Mouse (Mus musculus): ENCODE results near the gene Zfp36. TPM values are rescaled to one million over a fixed set of nuclear protein-coding genes. Genes with fewer than 3 reads are reported as not detected.

Zfp36 gene
- polyA plus RNA-seq, 1 experiment from 2014 or later: 10.9 TPM

GRCm38 (mm10) chr7:28344637-28345036 is 35.4 kb downstream of the Zfp36 start:
- no peaks in the 10 kb centered on the region for H3K27me3 ChIP-seq (ENCODE audit: control insufficient read depth, insufficient read depth, low read length)
- no peak overlapping the region for H3K27ac ChIP-seq (ENCODE audit: low read depth, low read length)
- no peak overlapping the region for H3K4me2 ChIP-seq
- WGBS (ENCODE audit: insufficient replicate concordance): 11% methylated on average over 4 of the region's 4 CpGs
- H3K36me3 ChIP-seq (ENCODE audit: control insufficient read depth, insufficient read depth, low read length): no peaks in the 10 kb centered on the region
- no peak overlapping the region for H3K4me3 ChIP-seq (ENCODE audit: low read depth, low read length)
- no peak for ATAC-seq (replicated peaks; ENCODE audit: insufficient number of reproducible peaks, low FRiP score, low TSS enrichment)
- no peaks in the 10 kb centered on the region for H3K9me3 ChIP-seq (replicated peaks; ENCODE audit: control insufficient read depth, low read length)
- H3K9ac ChIP-seq (ENCODE audit: low read depth, low read length): no peak overlapping the region
- peaks cover under 1% of the 10 kb centered on the region; the same call in 1 of the 2 replicates for H3K4me1 ChIP-seq (ENCODE audit: control insufficient read depth, insufficient read depth, low read length)

- Histone ChIP-seq H3K36me3 (ENCODE audit: control insufficient read depth, insufficient read depth, low read length) (no peaks in the 10 kb centered on the region), H3K9ac (ENCODE audit: low read depth, low read length) (no peak overlapping the region), H3K27me3 (ENCODE audit: control insufficient read depth, insufficient read depth, low read length) (no peaks in the 10 kb centered on the region), H3K4me2 (no peak overlapping the region), H3K9me3 (replicated peaks; ENCODE audit: control insufficient read depth, low read length) (no peaks in the 10 kb centered on the region), H3K27ac (ENCODE audit: low read depth, low read length) (no peak overlapping the region), H3K4me3 (ENCODE audit: low read depth, low read length) (no peak overlapping the region), H3K4me1 (ENCODE audit: control insufficient read depth, insufficient read depth, low read length) (peaks cover 11% of the 10 kb centered on the region; the same call in 1 of the 2 replicates)
- 38% methylated on average over 7 of the region's 7 CpGs for WGBS (ENCODE audit: insufficient replicate concordance)
- ATAC-seq (replicated peaks; ENCODE audit: insufficient number of reproducible peaks, low FRiP score, low TSS enrichment): no peak
Observed at GRCm38 (mm10) chr7:28341381-28341780, 38.7 kb downstream of the Zfp36 start.

GRCm38 (mm10) chr7:28339213-28339917 is 40.7 kb downstream of the Zfp36 start:
- no peaks in the 10 kb centered on the region for H3K27me3 ChIP-seq (ENCODE audit: control insufficient read depth, insufficient read depth, low read length)
- H3K4me2 ChIP-seq: peak overlapping the region; percentile 92
- no peaks in the 10 kb centered on the region for H3K9me3 ChIP-seq (replicated peaks; ENCODE audit: control insufficient read depth, low read length)
- peak overlapping the region; percentile 80 for H3K4me3 ChIP-seq (ENCODE audit: low read depth, low read length)
- peak overlapping the region; percentile 90 for H3K27ac ChIP-seq (ENCODE audit: low read depth, low read length)
- 78% methylated on average over 19 of the region's 19 CpGs for WGBS (ENCODE audit: insufficient replicate concordance)
- peaks cover 11% of the 10 kb centered on the region; the same call in 1 of the 2 replicates for H3K4me1 ChIP-seq (ENCODE audit: control insufficient read depth, insufficient read depth, low read length)
- H3K9ac ChIP-seq (ENCODE audit: low read depth, low read length): peak overlapping the region; percentile 87; the same call in 1 of the 2 replicates
- ATAC-seq (replicated peaks; ENCODE audit: insufficient number of reproducible peaks, low FRiP score, low TSS enrichment): no peak
- 0 out of 2 replicates have a peak, but pooled peaks cover 3% of the 10 kb centered on the region for H3K36me3 ChIP-seq (ENCODE audit: control insufficient read depth, insufficient read depth, low read length)

DNA sequence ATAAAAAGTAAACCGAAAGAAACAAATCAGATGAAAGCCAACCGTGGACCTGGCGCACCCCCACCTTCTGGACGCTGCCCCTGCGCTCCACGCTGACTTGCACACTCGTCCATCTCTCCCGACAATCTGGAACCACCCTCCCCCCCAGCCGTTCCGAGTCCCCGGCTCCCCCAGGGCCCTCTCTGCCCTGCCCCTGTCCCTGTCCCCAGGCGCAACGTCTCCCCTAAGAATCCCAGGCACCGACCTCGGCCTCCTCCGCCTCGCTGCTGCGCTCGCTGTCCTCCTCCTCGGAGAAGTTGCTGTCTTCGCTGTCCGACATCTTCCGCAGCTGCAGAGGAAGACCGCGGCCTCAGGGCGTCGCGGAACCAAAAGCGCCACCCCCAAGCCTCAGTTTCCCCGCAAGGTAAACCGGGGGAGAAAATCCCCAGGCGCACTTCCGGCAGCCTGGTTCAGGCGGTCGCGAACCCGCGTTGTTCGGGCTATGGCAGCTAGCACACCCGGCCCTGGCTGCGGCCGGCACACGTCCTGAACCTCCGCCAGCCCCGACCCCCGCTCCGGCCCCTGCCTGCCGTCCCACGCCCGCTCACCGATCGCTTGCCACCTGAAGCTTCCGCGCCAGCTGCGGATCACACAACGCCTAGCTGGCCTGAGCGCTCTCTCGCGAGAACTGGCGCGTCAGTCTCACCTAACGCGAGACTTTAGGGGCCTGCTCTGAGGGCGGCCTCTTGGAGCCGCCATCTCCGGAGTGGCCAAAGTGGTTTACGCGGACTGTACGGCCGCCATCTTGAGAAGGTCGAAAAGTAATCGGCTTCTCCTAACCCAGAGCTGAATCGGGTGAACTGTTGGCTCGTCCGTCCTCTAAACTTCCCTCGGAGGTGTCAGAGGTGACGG is 41.7 kb downstream of the Zfp36 start, which contains the start of gene Supt5:
Gene Supt5, minus strand, starts transcription at position 639 of the 891 bp plus-strand sequence.
- peak within 1 kb of the TSS; percentile 80 for H3K4me3 ChIP-seq (ENCODE audit: low read depth, low read length)
- 0 out of 2 replicates have a peak, but pooled peaks cover 3% of the 10 kb centered on the region for H3K36me3 ChIP-seq (ENCODE audit: control insufficient read depth, insufficient read depth, low read length)
- H3K9ac ChIP-seq (ENCODE audit: low read depth, low read length): peak within 1 kb of the TSS; percentile 87
- peak within 1 kb of the TSS; percentile 90 for H3K27ac ChIP-seq (ENCODE audit: low read depth, low read length)
- H3K9me3 ChIP-seq (replicated peaks; ENCODE audit: control insufficient read depth, low read length): no peaks in the 10 kb centered on the region
- peak within 1 kb of the TSS; percentile 92 for H3K4me2 ChIP-seq
- H3K4me1 ChIP-seq (ENCODE audit: control insufficient read depth, insufficient read depth, low read length): peaks cover 11% of the 10 kb centered on the region; the same call in 1 of the 2 replicates
- WGBS (ENCODE audit: insufficient replicate concordance): under 1% methylated on average over 77 of the region's 77 CpGs
- H3K27me3 ChIP-seq (ENCODE audit: control insufficient read depth, insufficient read depth, low read length): no peaks in the 10 kb centered on the region
- ATAC-seq (replicated peaks; ENCODE audit: insufficient number of reproducible peaks, low FRiP score, low TSS enrichment): peak; percentile 95

DNA sequence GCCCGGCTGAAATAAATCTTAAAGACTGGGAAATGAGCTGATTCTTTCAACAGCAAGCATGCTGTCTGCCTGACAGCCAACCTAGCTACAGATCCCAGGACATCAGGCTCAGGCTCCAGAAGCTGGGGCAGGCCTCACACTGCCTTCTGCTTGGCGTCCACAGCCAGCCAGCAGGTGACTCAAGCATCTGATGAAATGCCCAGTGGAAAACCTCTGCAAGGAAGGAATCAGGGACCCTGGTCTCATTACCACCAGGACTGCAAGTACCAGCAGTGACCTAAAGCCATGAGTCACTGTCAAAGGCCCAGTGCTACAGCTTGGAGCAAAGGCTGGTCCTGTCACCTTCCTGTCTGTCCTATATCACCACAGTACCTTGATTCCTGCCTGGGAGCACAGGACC is 44.6 kb downstream of the Zfp36 start:
- H3K9ac ChIP-seq (ENCODE audit: low read depth, low read length): no peak overlapping the region
- no peak overlapping the region for H3K4me3 ChIP-seq (ENCODE audit: low read depth, low read length)
- H3K27ac ChIP-seq (ENCODE audit: low read depth, low read length): no peak overlapping the region
- ATAC-seq (replicated peaks; ENCODE audit: insufficient number of reproducible peaks, low FRiP score, low TSS enrichment): no peak
- H3K4me2 ChIP-seq: no peak overlapping the region
- H3K36me3 ChIP-seq (ENCODE audit: control insufficient read depth, insufficient read depth, low read length): peaks cover 3% of the 10 kb centered on the region; the same call in 1 of the 2 replicates
- peaks cover 11% of the 10 kb centered on the region; the same call in 1 of the 2 replicates for H3K4me1 ChIP-seq (ENCODE audit: control insufficient read depth, insufficient read depth, low read length)
- no peaks in the 10 kb centered on the region for H3K27me3 ChIP-seq (ENCODE audit: control insufficient read depth, insufficient read depth, low read length)
- WGBS (ENCODE audit: insufficient replicate concordance): 91% methylated on average over 2 of the region's 2 CpGs
- H3K9me3 ChIP-seq (replicated peaks; ENCODE audit: control insufficient read depth, low read length): no peaks in the 10 kb centered on the region

DNA sequence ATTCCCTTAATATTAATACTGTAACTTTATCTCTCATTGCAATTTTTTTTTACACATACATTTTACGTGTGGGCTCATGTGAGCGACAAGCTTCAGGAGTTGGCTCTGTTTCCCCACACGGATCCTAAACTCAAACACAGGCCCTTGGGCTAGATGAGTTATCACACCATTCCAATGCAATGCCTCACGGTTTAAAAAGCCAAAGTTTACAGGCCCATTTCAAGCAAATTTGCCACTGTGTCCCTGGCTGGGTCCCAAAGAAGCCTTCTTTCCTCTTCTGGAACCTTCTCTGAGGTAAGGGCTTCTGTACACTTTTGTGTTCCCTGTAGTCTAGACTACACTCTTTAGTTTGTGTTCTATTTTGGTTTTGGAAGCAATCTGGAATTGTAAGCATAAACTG is 45.5 kb downstream of the Zfp36 start:
- no peak for ATAC-seq (replicated peaks; ENCODE audit: insufficient number of reproducible peaks, low FRiP score, low TSS enrichment)
- Histone ChIP-seq H3K4me1 (ENCODE audit: control insufficient read depth, insufficient read depth, low read length) (peaks cover 11% of the 10 kb centered on the region; the same call in 1 of the 2 replicates), H3K27ac (ENCODE audit: low read depth, low read length) (no peak overlapping the region), H3K27me3 (ENCODE audit: control insufficient read depth, insufficient read depth, low read length) (no peaks in the 10 kb centered on the region), H3K4me2 (no peak overlapping the region), H3K9ac (ENCODE audit: low read depth, low read length) (no peak overlapping the region), H3K9me3 (replicated peaks; ENCODE audit: control insufficient read depth, low read length) (no peaks in the 10 kb centered on the region), H3K36me3 (ENCODE audit: control insufficient read depth, insufficient read depth, low read length) (peaks cover 10% of the 10 kb centered on the region), H3K4me3 (ENCODE audit: low read depth, low read length) (no peak overlapping the region)
- WGBS (ENCODE audit: insufficient replicate concordance): 91% methylated on average over 4 of the region's 4 CpGs

DNA sequence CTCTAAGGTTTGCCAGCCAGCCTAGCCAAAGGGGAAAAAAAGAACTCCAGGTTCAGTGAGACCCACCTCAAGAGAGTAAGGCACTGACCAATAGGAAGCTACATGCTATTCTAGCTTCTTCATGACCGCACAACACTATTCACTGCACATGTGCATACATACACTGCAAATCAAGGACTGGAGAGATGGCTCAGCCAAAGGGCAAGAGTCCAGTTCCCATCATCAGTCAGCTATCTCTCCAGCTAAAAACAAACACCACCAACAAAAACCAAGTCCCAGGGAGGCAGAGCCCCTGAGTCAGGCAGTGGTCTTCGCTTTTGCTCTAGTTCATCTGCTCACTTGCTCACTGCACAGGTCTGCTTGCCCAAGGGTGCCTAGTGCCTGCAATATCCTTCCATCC is 51.8 kb downstream of the Zfp36 start:
- Histone ChIP-seq H3K4me3 (ENCODE audit: low read depth, low read length) (no peak overlapping the region), H3K27me3 (ENCODE audit: control insufficient read depth, insufficient read depth, low read length) (no peaks in the 10 kb centered on the region), H3K36me3 (ENCODE audit: control insufficient read depth, insufficient read depth, low read length) (peaks cover 43% of the 10 kb centered on the region), H3K4me1 (ENCODE audit: control insufficient read depth, insufficient read depth, low read length) (no peaks in the 10 kb centered on the region), H3K4me2 (no peak overlapping the region), H3K9me3 (replicated peaks; ENCODE audit: control insufficient read depth, low read length) (no peaks in the 10 kb centered on the region), H3K9ac (ENCODE audit: low read depth, low read length) (no peak overlapping the region), H3K27ac (ENCODE audit: low read depth, low read length) (no peak overlapping the region)
- ATAC-seq (replicated peaks; ENCODE audit: insufficient number of reproducible peaks, low FRiP score, low TSS enrichment): no peak
- 100% methylated on average over 2 of the region's 2 CpGs for WGBS (ENCODE audit: insufficient replicate concordance)

Measured in heart, embryonic 11.5 days (tissue).